Mouse (Mus musculus) CH12.LX (cell line): ENCODE data around the gene Coch. TPM values are rescaled to one million over a fixed set of nuclear protein-coding genes. Genes with fewer than 3 reads are reported as not detected.

Source experiments
- DNase-seq: peaks from one replicate; pipeline ENCODE4 v3.0.0-alpha.2; 2013; ENCODE audit errors: extremely low read depth
- H3K27ac ChIP-seq: 2 replicates; pipeline ENCODE4 v1.5.1; 2012; ENCODE audit warnings: low read depth, mild to moderate bottlenecking, control low read depth, moderate library complexity; ENCODE audit not compliant: insufficient read depth
- H3K27me3 ChIP-seq: replicated peaks from 2 replicates; pipeline ENCODE3; 2012; ENCODE audit warnings: inconsistent platforms
- H3K36me3 ChIP-seq, 2 experiments: replicated peaks in 1 of 2; 2 replicates each; pipeline versions ENCODE3 to v1.6.1; 2012; ENCODE audit warnings: inconsistent platforms in 1 of 2, low read length in 1 of 2, mild to moderate bottlenecking in 1 of 2, mixed read lengths in 1 of 2, moderate library complexity in 1 of 2; ENCODE audit not compliant: control insufficient read depth in 1 of 2, insufficient read depth in 1 of 2
- H3K4me1 ChIP-seq, 2 experiments: 2 replicates each; pipeline ENCODE4 v1.6.1; 2012; ENCODE audit warnings: inconsistent platforms in 1 of 2, moderate library complexity in 1 of 2; ENCODE audit not compliant: insufficient read depth in 2 of 2, control insufficient read depth in 1 of 2
- H3K4me2 ChIP-seq: 2 replicates; pipeline ENCODE4 v1.6.1; 2012; ENCODE audit warnings: low read depth, mild to moderate bottlenecking, control low read depth; ENCODE audit not compliant: poor library complexity, insufficient read depth, severe bottlenecking
- H3K4me3 ChIP-seq, 3 experiments: fragments of 150-350 bp in 1 of 3; sonication (generic) in 1 of 3; replicated peaks in 1 of 3; 2 replicates each; pipeline versions ENCODE3 to v1.5.1; 2011 to 2012; ENCODE audit warnings: low read depth in 2 of 3, low read length in 2 of 3, mild to moderate bottlenecking in 2 of 3, moderate library complexity in 2 of 3, control low read depth in 1 of 3, improper control_type of control experiment in 1 of 3, inconsistent platforms in 1 of 3, mixed read lengths in 1 of 3; ENCODE audit not compliant: poor library complexity in 1 of 3
- H3K79me2 ChIP-seq: replicated peaks from 2 replicates; pipeline ENCODE4 v1.6.1; 2012; ENCODE audit warnings: mild to moderate bottlenecking, moderate library complexity; ENCODE audit not compliant: control insufficient read depth, poor library complexity, insufficient read depth, severe bottlenecking; ENCODE audit errors: extremely low read depth
- H3K9ac ChIP-seq: 2 replicates; pipeline ENCODE4 v1.6.1; 2012; ENCODE audit warnings: low read depth, mild to moderate bottlenecking, control low read depth, moderate library complexity; ENCODE audit not compliant: insufficient read depth
- H3K9me3 ChIP-seq: replicated peaks from 2 replicates; pipeline ENCODE3; 2012; ENCODE audit warnings: low read length, inconsistent platforms, mixed read lengths
- CHD2 ChIP-seq: IDR thresholded peaks from 2 replicates; pipeline ENCODE4 v1.6.1; 2011; ENCODE audit warnings: low read length, improper control_type of control experiment
- E2F4 ChIP-seq: IDR thresholded peaks from 2 replicates; pipeline ENCODE4 v1.6.1; 2011; ENCODE audit warnings: low read depth, low read length, improper control_type of control experiment; ENCODE audit not compliant: insufficient replicate concordance
- ELF1 ChIP-seq: IDR thresholded peaks from 2 replicates; pipeline ENCODE4 v1.6.1; 2014; ENCODE audit warnings: low read depth, mild to moderate bottlenecking, inconsistent platforms, low read length, improper control_type of control experiment
- ETS1 ChIP-seq: conservative IDR thresholded peaks from 2 replicates; pipeline ENCODE4 v1.6.1; 2012; ENCODE audit warnings: low read depth, mild to moderate bottlenecking, inconsistent platforms, low read length, improper control_type of control experiment, moderate library complexity
- GABPA ChIP-seq: IDR thresholded peaks from 2 replicates; pipeline ENCODE4 v1.6.1; 2012; ENCODE audit warnings: low read depth, low read length, improper control_type of control experiment, inconsistent platforms; ENCODE audit not compliant: insufficient replicate concordance
- IRF4 ChIP-seq: IDR thresholded peaks from 2 replicates; pipeline ENCODE4 v1.6.1; 2014; ENCODE audit warnings: low read depth, mild to moderate bottlenecking, inconsistent platforms, low read length, improper control_type of control experiment
- JUN ChIP-seq: IDR thresholded peaks from 2 replicates; pipeline ENCODE4 v1.6.1; 2011; ENCODE audit warnings: low read depth, mild to moderate bottlenecking, low read length, improper control_type of control experiment, moderate library complexity; ENCODE audit not compliant: insufficient read depth
- JUND ChIP-seq: conservative IDR thresholded peaks from 2 replicates; pipeline ENCODE4 v1.6.1; 2011; ENCODE audit warnings: low read depth, low read length, improper control_type of control experiment
- MAFK ChIP-seq: IDR thresholded peaks from 2 replicates; pipeline ENCODE4 v1.6.1; 2011; ENCODE audit warnings: low read length, improper control_type of control experiment; ENCODE audit not compliant: insufficient replicate concordance
- MAZ ChIP-seq: IDR thresholded peaks from 2 replicates; pipeline ENCODE4 v1.6.1; 2012; ENCODE audit warnings: low read depth, mild to moderate bottlenecking, inconsistent platforms, low read length, improper control_type of control experiment, moderate library complexity
- MEF2A ChIP-seq: IDR thresholded peaks from 2 replicates; pipeline ENCODE4 v1.6.1; 2014; ENCODE audit warnings: low read depth, mild to moderate bottlenecking, inconsistent platforms, low read length, improper control_type of control experiment, borderline replicate concordance
- MXI1 ChIP-seq: IDR thresholded peaks from 2 replicates; pipeline ENCODE4 v1.6.1; 2011; ENCODE audit warnings: mild to moderate bottlenecking, low read depth, low read length, improper control_type of control experiment
- NRF1 ChIP-seq: IDR thresholded peaks from 2 replicates; pipeline ENCODE4 v1.6.1; 2014; ENCODE audit warnings: low read depth, mild to moderate bottlenecking, inconsistent platforms, low read length, improper control_type of control experiment, moderate library complexity
- PAX5 ChIP-seq: IDR thresholded peaks from 2 replicates; pipeline ENCODE4 v1.6.1; 2012; ENCODE audit warnings: low read length, inconsistent platforms, mixed read lengths
- RCOR1 ChIP-seq: conservative IDR thresholded peaks from 2 replicates; pipeline ENCODE4 v1.6.1; 2012; ENCODE audit warnings: low read depth, mild to moderate bottlenecking, inconsistent platforms, low read length, improper control_type of control experiment
- UBTF ChIP-seq: IDR thresholded peaks from 2 replicates; pipeline ENCODE4 v1.6.1; 2012; ENCODE audit warnings: low read depth, mild to moderate bottlenecking, inconsistent platforms, low read length, improper control_type of control experiment, moderate library complexity
- ZC3H11A ChIP-seq: IDR thresholded peaks from 2 replicates; pipeline ENCODE4 v1.6.1; 2012; ENCODE audit warnings: low read depth, mild to moderate bottlenecking, inconsistent platforms, low read length, improper control_type of control experiment
- ZKSCAN1 ChIP-seq: IDR thresholded peaks from 2 replicates; pipeline ENCODE4 v1.6.1; 2012; ENCODE audit warnings: low read depth, inconsistent platforms, low read length, improper control_type of control experiment, borderline replicate concordance
- ZMIZ1 ChIP-seq: IDR thresholded peaks from 2 replicates; pipeline ENCODE4 v1.6.1; 2012; ENCODE audit warnings: low read depth, mild to moderate bottlenecking, inconsistent platforms, low read length, improper control_type of control experiment
- ZNF384 ChIP-seq: IDR thresholded peaks from 2 replicates; pipeline ENCODE4 v1.6.1; 2012; ENCODE audit warnings: low read depth, low read length, improper control_type of control experiment, inconsistent platforms
- dilution Hi-C: fragments of 300-500 bp; cut with MboI; formaldehyde crosslinking; loops from 2 replicates; pipeline ENCODE4 v1.14.3; 2020; ENCODE audit warnings: low sequenced_read_pairs; ENCODE audit not compliant: extremely low pct_unique_long_range_greater_than_20kb, extremely low pct_ligation_motif_present
- in situ Hi-C: fragments of 300-500 bp; cut with MboI; formaldehyde crosslinking; loops from 3 replicates; pipeline ENCODE4 v1.14.3; 2019; ENCODE audit warnings: low sequenced_read_pairs, low pct_ligation_motif_present, low pct_unique_long_range_greater_than_20kb, mixed read lengths
- polyA plus RNA-seq: library from polyadenylated mRNA; unstranded; fragments of >175 nt; gene quantifications from 2 replicates; pipeline ENCODE4 v1.2.1, GENCODE M21; 2012; ENCODE audit warnings: low read depth; ENCODE audit not compliant: insufficient read length
- total RNA-seq, 2 experiments: library from RNA; depleted of rRNA; stranded (reverse); fragments of 300-350 nt in 1 of 2; fragments of >200 nt in 1 of 2; gene quantifications; 2 replicates each; pipeline ENCODE4 v1.2.3; 2012 to 2014

Gene Coch
- total and polyA plus RNA-seq, 3 experiments: not detected

DNA sequence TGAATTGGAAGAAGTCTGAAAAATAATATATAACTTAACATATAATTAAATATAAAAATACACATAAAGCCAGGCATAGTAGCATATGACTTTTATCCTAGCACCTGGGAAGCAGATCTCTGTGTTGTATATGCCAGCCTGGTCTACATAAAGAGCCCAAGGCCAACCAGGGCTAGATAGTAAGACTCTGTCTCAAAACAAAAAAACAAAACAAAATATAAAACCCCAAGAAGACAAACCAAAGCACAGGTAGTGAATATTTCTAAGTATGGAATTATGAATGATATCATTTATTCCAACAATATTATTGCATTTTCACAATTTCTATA is 30.2 kb downstream of the Coch start:
- no peak for TF ChIP-seq CHD2
- TF ChIP-seq UBTF: no peak
- TF ChIP-seq ZMIZ1: no peak
- TF ChIP-seq NRF1: no peak
- no peaks in the 10 kb centered on the region for H3K27me3 ChIP-seq
- no peak for DNase-seq
- no peak overlapping the region for H3K4me3 ChIP-seq
- H3K27ac ChIP-seq: no peak overlapping the region
- H3K36me3 ChIP-seq: peaks cover 3 to 48% of the 10 kb centered on the region in 2 experiments
- H3K4me1 ChIP-seq: no peaks in the 10 kb centered on the region
- H3K9ac ChIP-seq: no peak overlapping the region
- H3K79me2 ChIP-seq: no peaks in the 10 kb centered on the region
- no peak overlapping the region for H3K4me2 ChIP-seq
- dilution Hi-C loops: no loop called here
- H3K9me3 ChIP-seq: no peaks in the 10 kb centered on the region
- in situ Hi-C loops: no loop called here

DNA sequence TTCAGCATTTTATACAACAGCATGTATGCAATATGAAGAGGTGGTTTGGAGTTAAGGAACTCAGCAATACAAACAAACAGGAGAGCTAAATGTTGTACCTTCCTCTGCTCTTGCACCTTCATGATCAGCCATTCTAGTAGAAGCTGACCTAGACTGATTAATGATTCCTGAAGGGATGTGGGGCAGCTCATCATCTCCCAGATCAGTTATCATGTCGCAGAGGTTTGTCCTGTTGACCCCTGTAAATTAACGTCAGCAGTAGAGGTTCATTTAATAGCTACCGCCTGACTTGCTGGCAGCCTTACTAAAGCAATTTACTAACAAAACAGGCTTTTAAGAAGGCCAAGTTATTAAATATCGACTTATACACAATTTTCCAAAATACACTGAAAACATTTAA is 40.3 kb downstream of the Coch start:
- Histone ChIP-seq H3K4me3 (no peak overlapping the region), H3K27me3 (no peaks in the 10 kb centered on the region), H3K36me3 (peaks cover 6 to 19% of the 10 kb centered on the region in 2 experiments), H3K79me2 (no peaks in the 10 kb centered on the region; the same call in 1 of the 2 replicates), H3K27ac (no peak overlapping the region), H3K4me1 (no peaks in the 10 kb centered on the region), H3K9ac (no peak overlapping the region), H3K4me2 (no peak overlapping the region), H3K9me3 (no peaks in the 10 kb centered on the region)
- TF ChIP-seq ELF1: no peak
- no peak for TF ChIP-seq JUN
- no peak for TF ChIP-seq MEF2A
- TF ChIP-seq NRF1: no peak
- no peak for TF ChIP-seq ZNF384
- no peak for TF ChIP-seq GABPA
- TF ChIP-seq ETS1: no peak
- no peak for TF ChIP-seq CHD2
- no peak for TF ChIP-seq ZC3H11A
- TF ChIP-seq RCOR1: no peak
- no peak for TF ChIP-seq E2F4
- TF ChIP-seq IRF4: no peak
- no peak for TF ChIP-seq MAZ
- no peak for TF ChIP-seq PAX5
- TF ChIP-seq UBTF: no peak
- no peak for TF ChIP-seq JUND
- no peak for TF ChIP-seq ZKSCAN1
- TF ChIP-seq MAFK: no peak
- TF ChIP-seq ZMIZ1: no peak
- no peak for TF ChIP-seq MXI1
- no peak for DNase-seq
- in situ Hi-C loops (no loop called here), dilution Hi-C loops (no loop called here)
